Mouse (Mus musculus): ENCODE measurements around the gene Slc51a.
A peak's percentile ranks its signal among the peaks of the same experiment; 100 is the strongest.
"Not testable (repeated sequence)": the region's sequence is repeated elsewhere in the genome, so short reads cannot be mapped to it uniquely, and the experiment has no call there.

The Slc51a gene

GRCm38 (mm10) chr16:32509066-32509942 lies 21.6 kb upstream of the Slc51a start:
- DNase-seq (ENCODE audit: inconsistent ontology term) = no peak

DNA sequence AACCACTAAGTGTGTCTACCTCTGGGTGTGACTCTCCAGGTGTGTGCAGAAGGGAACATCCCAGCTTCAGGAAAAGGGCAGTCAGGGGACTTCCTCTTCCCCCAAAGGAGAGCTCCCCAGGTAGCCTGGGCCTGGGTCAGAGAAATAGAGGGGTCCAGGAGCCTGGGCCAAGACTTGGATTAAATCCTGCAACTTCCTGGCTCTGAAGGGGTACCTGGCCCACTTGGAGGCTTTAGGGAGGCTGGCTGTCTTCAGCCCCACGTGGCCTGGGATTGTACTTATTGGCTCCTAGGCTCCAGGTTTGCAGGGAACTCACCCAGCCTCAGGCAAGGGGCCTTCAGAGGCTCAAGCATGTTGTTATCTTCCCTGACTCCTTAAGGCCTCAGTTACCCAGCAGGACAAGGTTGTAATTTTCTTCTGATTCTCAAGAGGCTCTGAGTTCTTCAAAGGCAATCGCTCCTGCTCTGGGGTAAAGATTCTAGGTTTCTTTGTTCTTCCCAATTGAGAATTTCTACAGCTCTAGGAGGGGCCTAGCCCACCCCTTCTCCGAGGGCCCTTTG lies 20.9 kb upstream of the Slc51a start:
- no peak for DNase-seq (ENCODE audit: inconsistent ontology term)

- DNase-seq (ENCODE audit: inconsistent ontology term) = no peak
Observed at GRCm38 (mm10) chr16:32508035-32508434, 20.4 kb upstream of the Slc51a start.

- no peak for DNase-seq (ENCODE audit: inconsistent ontology term)
Observed at GRCm38 (mm10) chr16:32507407-32507806, 19.7 kb upstream of the Slc51a start.

DNA sequence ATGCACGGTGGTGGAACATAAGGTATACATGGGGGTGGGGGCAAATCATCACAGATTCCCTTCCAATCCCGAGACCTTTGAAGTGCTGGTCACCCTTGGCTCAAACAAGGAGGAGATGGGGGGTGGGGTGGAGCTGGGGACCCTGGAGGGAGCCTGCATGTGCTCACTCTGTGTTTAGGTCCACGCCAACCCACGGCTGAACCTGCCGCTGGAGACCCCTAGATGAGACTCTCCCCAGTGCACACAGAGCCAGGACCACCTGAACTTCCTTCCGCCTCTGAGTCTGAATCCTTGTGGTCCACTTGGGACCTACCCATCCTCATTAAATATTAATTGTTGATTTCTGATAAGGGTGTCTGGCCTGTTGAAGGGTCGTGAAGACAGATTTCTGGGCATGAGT lies 19.2 kb upstream of the Slc51a start:
- DNase-seq (ENCODE audit: inconsistent ontology term) = no peak

DNA sequence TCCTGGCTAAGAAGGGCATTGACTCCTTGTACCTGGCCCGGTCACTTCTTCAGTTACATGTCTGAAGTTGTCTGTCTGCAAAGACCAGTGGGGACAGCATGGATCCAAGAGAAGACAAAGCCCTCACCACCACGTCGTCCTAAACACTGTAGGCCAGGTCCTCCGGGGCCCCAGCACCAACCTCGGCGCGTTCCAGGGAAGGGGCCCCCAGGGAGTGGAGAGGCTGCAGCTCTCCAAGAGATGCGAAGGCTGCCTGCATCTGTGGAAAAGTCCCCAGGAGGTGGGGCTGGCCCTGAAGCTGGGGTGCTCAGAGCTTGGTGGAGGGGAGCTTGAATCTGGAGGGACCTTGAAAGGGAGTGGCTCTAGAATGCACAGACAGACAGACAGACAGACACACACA lies 18.6 kb upstream of the Slc51a start:
- no peak for DNase-seq (ENCODE audit: inconsistent ontology term)

GRCm38 (mm10) chr16:32503633-32504032 lies 16.0 kb upstream of the Slc51a start:
- DNase-seq (ENCODE audit: inconsistent ontology term) = no peak

DNA sequence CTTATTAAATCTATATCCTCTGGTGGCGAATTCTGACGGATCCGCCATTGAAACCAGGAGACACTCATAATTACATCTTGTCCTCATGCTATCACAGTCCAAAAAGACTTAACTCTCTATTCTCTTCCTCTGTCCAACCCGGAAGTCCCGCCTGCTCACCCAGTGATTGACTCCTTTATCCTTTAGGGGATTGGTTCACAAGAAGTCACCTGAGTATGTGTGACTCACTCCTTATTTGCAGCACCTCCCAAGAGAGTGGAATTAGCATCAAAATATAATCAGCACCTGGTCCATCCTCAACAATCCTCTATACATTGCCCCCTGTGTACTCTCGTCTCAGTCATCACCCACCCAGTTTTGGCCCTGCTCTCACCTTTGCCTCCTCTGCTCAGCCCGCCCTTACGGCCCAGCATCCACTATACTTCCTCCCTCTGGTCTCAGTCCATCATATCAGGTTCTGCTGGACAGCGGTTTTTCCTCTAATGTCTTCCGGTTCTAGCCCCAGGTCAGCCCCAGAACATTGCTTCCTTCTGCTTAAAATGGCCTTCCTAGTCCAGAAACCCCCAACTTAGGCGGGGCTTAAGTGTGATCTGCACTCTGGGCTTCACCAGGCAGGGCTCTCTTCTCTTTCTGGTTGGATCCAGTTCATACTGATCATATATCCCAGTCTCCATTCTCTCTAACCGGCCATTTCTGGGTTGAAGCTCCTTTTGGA lies 15.1 kb upstream of the Slc51a start:
- no peak for DNase-seq (ENCODE audit: inconsistent ontology term)

DNA sequence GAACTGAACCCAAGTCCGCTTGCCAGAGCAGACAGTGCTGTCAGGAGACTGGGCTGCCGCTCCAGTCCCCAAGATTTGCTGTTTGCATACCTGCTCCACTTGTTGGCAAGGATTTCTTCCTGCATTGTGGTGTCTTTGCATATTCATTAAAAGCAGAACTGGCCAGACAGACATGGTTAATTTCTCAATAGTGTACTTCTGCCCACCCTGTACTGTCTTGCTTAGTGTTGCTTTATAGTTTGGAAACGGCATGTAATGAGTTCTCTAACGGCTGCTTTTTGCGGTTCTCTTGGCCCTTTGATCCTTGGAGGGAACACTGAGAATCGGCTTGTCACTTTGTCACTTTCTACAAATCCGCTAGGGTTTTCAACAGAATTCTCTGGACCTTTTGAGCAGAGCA lies 13.8 kb upstream of the Slc51a start:
- DNase-seq (ENCODE audit: inconsistent ontology term) = no peak

GRCm38 (mm10) chr16:32499430-32500037 lies 11.9 kb upstream of the Slc51a start:
- DNase-seq (ENCODE audit: inconsistent ontology term) = peak; percentile 82

DNA sequence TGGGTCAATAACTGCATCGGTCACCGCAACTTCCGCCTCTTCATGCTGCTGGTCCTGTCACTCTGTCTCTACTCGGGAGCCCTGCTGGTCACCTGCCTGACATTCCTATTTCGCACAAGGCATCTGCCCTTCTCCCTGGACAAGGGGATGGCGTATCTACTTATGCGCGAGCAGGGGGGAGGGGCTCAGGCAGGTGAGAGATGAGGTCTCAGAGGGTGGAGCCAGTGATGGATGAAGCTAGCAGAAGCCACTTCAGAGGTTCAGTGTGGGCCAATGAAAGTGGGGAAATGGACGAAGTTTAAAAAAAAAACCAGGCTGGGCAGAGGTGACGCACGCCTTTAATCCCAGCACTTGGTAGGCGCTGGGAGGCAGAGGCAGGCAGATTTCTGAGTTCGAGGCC lies 11.3 kb upstream of the Slc51a start:
- no peak for DNase-seq (ENCODE audit: inconsistent ontology term)

DNA sequence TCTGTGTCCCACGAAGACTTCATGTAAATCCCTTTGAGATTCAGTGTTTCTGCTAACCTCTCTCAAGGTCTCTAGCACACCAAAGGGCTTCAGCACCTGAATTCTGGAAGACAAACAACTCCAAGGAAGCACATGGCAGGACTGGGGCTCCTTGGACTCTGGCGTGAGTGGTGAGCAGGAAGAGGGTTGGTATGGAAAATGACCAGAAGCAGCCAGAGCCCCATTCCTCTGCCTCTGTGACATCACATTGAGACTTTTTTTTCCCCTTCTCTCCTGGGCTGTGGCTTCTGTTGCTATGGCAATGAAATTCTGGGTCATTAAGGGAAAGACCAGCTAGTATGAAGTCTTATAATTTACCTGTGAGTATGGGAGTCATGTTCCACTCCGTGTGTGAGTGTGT lies 8.3 kb upstream of the Slc51a start, which contains the start of gene Zdhhc19:
Zdhhc19 (plus strand) TSS at position 301 of the 400 bp plus-strand sequence.
- DNase-seq (ENCODE audit: inconsistent ontology term) = no peak

DNA sequence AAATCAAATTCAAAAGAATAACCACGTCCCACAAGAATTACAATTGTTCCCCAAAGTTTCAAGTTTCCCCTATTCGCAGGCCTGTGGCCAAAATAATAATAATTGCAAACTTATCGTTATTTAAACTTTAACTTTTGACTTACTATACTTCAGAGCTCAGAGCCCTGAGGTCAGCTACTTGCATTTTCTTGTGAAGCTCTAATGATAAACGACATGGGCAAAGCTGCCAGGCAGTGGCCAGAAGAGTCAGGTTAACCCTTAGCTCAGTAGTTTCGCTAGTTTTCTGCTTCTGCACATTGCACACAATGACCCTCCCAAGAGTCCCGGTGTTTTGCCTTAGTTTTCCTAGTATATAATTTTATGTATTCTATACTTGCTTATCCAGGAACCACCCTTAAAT lies 6.7 kb upstream of the Slc51a start:
- DNase-seq (ENCODE audit: inconsistent ontology term) = not testable (repeated sequence)

- DNase-seq (ENCODE audit: inconsistent ontology term) = no peak
Observed at GRCm38 (mm10) chr16:32488939-32489338, 1.3 kb upstream of the Slc51a start.

DNA sequence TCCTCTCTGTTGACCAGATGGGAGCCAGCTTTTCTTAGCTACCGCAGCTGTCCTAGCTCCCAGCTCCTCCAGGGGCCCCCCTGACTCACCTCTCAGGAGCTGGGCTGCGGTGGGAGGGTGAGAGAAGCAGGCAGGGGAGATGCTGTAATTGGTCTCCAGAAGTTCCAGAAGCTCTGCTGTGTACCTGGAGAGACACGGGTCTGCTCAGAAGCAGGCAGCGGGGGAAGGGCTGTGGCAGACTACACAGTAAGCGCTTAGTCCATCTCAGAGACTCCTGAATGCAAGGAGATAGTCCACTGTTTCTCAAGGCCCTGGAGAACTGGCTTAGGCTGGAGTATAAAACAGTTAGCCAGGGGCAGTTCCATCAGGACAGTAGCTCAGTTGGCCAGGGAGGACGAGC lies 1.6 kb downstream of the Slc51a start:
- no peak for DNase-seq (ENCODE audit: inconsistent ontology term)

- DNase-seq (ENCODE audit: inconsistent ontology term) = no peak
Observed at GRCm38 (mm10) chr16:32485209-32485608, 2.5 kb downstream of the Slc51a start.

DNA sequence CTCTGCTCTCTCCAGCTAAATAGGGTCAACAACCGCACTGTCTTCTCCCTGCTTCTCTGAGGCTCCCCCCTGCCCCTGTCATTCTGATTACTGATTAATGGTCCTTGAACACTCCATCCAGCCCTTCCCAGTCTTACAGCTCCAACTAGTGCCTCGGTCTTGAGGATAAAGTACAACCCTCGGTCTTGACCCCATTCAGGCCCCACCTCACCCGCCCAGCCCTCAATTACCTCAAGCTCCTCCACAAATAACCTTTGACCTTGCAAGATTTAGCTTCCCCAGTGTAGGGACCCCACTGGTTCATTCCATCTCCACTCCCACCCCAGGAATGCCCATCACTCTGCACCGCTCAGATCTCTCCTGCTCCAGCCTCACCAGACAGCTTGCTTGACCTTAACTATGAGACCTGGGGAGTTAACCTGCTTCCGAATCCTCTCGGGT lies 3.2 kb downstream of the Slc51a start:
- no peak for DNase-seq (ENCODE audit: inconsistent ontology term)

GRCm38 (mm10) chr16:32479415-32479814 lies 8.3 kb downstream of the Slc51a start:
- DNase-seq (ENCODE audit: inconsistent ontology term) = no peak

- no peak for DNase-seq (ENCODE audit: inconsistent ontology term)
Observed at GRCm38 (mm10) chr16:32477315-32477714, 10.4 kb downstream of the Slc51a start.

DNA sequence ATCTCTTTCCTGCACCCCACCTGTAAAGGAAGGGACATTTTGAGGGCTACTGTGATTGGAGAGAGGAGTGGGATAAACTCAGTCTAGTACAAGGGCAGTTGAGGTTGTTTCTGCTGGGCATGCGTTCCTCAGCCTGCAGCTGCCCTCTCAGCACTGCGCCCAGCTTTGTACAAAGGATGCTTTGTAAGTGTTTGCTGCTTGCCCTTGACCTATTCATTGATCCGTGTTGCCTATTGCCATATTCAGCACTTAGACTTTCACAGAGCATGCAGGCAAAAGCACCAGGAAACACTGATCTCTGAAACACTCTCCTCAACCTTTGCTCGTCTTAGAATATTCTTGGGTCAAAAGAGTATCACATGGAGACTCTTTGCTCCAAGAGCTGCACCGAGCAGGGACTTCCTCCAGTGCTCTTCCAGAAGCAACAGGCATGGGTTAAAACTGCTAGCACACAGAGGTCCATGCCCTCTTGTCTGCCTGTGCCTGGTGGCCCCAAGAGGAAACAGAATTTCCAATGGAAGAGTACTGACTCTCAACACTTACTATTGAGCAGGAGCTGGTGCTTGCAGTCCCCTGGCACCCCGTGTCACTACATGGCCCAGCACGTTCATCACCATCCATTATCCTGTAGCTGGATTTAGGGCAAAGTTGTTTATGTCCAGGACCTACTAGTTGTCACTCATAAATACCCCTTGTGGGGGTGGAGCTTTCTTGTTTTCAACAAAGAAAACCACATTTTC lies 15.2 kb downstream of the Slc51a start:
- peak; percentile 22 for DNase-seq (ENCODE audit: inconsistent ontology term)

DNA sequence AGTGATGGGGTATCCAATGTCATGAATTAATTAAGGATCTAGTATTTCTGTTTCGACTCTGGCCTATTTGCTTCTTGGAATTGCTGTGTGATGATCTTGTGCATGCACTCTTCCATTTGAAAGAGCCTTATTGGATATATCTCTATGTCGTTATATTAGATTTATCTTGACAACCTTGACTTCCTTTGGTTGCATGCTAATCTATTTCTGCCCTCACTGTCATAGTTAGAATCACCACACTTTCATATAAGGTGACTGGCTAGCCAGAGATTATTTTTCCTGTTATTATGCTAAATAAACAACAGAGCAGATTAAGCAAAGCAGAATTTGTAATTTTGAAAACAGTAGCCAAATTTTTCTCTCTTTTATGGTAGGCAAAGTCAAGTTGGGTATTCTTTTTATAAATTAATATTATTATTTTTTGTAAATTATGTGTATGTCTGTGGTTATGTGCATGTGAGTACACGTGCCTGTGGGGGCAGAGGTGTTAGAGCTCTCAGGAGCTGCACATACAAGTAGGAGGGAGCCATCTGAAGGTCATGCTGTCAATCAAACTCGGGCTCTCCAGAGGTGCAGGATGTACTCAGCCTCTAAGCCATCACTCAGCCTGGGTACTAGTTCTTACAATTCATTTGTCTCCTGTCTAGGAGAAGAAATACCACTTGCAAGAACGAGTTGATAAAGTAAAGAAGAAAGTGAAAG lies 18.1 kb downstream of the Slc51a start:
- no peak for DNase-seq (ENCODE audit: inconsistent ontology term)

Data from Muller cell, postnatal 12 days (primary cell).